10 mouse cellular contexts compared by ENCODE assay signal in the genomic region with DNA sequence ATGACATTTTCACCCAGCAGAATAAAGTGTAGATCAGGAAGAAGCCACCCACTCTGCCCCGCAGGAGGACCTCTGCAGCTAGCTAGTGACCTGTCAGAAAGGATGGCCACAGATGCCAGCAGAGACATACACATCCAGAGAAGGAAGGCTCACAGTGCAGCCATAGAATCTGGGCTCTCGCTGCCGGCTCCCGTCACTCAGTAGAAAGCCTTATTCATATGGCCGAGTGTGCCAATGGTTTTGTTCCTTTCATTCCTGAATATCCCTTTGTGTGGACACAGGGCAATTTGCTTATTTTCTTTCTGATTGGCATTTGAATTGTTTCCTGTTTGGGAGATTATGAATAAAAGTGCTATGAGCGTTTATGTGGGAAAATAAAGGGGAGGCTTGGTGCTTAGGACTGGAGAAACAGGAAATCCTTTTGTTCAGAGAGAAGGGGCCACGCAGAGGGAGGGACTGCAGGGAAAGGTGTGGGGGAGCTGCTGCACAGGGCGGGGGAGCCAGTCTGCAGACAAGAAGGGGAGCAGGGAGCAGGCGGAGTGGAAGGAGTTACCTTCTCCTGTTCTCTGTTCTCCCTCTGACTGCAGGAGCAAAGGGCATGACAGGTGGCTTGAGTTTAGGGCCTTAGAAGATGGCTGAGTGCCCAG. TPM values are rescaled to one million over a fixed set of nuclear protein-coding genes. Genes with fewer than 3 reads are reported as not detected.
DNase-seq lines count a peak whose midpoint lies in the region; ATAC-seq and TF ChIP-seq lines count a peak whose summit lies in the region.
"Had no signal": no experiment of that assay in that cellular context is flagged by ENCODE, and none has a peak within 500 bp of the region (broad histone marks: within the 10 kb centered on the region; RNA-seq: fewer than 3 reads in every experiment).

No protein-coding gene starts in this region.

- H3K27me3 ChIP-seq in intestine, embryonic 15.5 days (replicated peaks) = no peaks in the 10 kb centered on the region
- H3K27me3 ChIP-seq in intestine, embryonic 16.5 days (replicated peaks; ENCODE audit: control insufficient read depth, insufficient read depth, low read length) = no peaks in the 10 kb centered on the region
- H3K27me3 ChIP-seq in embryonic facial prominence, embryonic 14.5 days (replicated peaks; ENCODE audit: control insufficient read depth, insufficient read depth, low read length) = no peaks in the 10 kb centered on the region
- H3K27me3 ChIP-seq in midbrain, embryonic 10.5 days (ENCODE audit: low read depth, poor library complexity, severe bottlenecking) = no peaks in the 10 kb centered on the region; the same call in 1 of the 2 replicates
- H3K27me3 ChIP-seq: limb, embryonic 12.5 days had no signal

- ATAC-seq in intestine, embryonic 15.5 days = no peak
- no peak for ATAC-seq in intestine, embryonic 16.5 days
- ATAC-seq in embryonic facial prominence, embryonic 14.5 days (ENCODE audit: low read depth) = peak; percentile 71

- DNase-seq in brain, embryonic 14.5 days (ENCODE audit: low read depth) = peak; percentile 82
- DNase-seq in embryonic facial prominence, embryonic 14.5 days (ENCODE audit: low spot score) = peak; percentile 29
- DNase-seq in midbrain, embryonic 10.5 days (ENCODE audit: low spot score) = no peak
- DNase-seq in c-Kit-positive CD71-positive TER-119-positive erythroid progenitor cells, embryonic 14.5 days (ENCODE audit: low spot score) = no peak
- DNase-seq in thymus, postnatal 10 days (ENCODE audit: low spot score in 2 of 2) = no peak
- DNase-seq in cerebellum, postnatal 36 days = no peak
- DNase-seq: right cerebral cortex, postnatal 25 days had no signal

- 0 out of 2 replicates have a peak, but pooled peaks cover 3% of the 10 kb centered on the region for H3K4me1 ChIP-seq in intestine, embryonic 15.5 days (replicated peaks)
- H3K4me1 ChIP-seq in intestine, embryonic 16.5 days (ENCODE audit: control insufficient read depth, insufficient read depth, low read length) = peaks cover 3% of the 10 kb centered on the region; the same call in 1 of the 2 replicates
- H3K4me1 ChIP-seq in embryonic facial prominence, embryonic 14.5 days (ENCODE audit: control insufficient read depth, insufficient read depth, low read length) = no peaks in the 10 kb centered on the region
- peaks cover 8% of the 10 kb centered on the region for H3K4me1 ChIP-seq in midbrain, embryonic 10.5 days
- H3K4me1 ChIP-seq: limb, embryonic 12.5 days had no signal

- H3K27ac ChIP-seq in intestine, embryonic 15.5 days = peak overlapping the region; percentile 48; the same call in 1 of the 2 replicates
- H3K27ac ChIP-seq in intestine, embryonic 16.5 days (ENCODE audit: low read length) = no peak overlapping the region; the same call in 1 of the 2 replicates
- H3K27ac ChIP-seq in embryonic facial prominence, embryonic 14.5 days (replicated peaks; ENCODE audit: low read depth, low read length) = no peak overlapping the region; the same call in none of the 2 replicates
- peak overlapping the region; percentile 68; the same call in 1 of the 2 replicates for H3K27ac ChIP-seq in midbrain, embryonic 10.5 days (replicated peaks)
- H3K27ac ChIP-seq: limb, embryonic 12.5 days had no signal

- H3K9me3 ChIP-seq in intestine, embryonic 15.5 days = no peaks in the 10 kb centered on the region
- H3K9me3 ChIP-seq in intestine, embryonic 16.5 days (ENCODE audit: control insufficient read depth, low read length) = no peaks in the 10 kb centered on the region
- no peaks in the 10 kb centered on the region for H3K9me3 ChIP-seq in embryonic facial prominence, embryonic 14.5 days (ENCODE audit: control insufficient read depth, low read length)
- H3K9me3 ChIP-seq in midbrain, embryonic 10.5 days (replicated peaks) = no peaks in the 10 kb centered on the region
- H3K9me3 ChIP-seq: limb, embryonic 12.5 days had no signal

- TF ChIP-seq POLR2A in brain, embryonic 14.5 days (IDR thresholded peaks at IDR 0.05; ENCODE audit: borderline replicate concordance, extremely low read depth, insufficient read depth, insufficient read length, poor library complexity, severe bottlenecking) = no peak

- no peak overlapping the region for H3K4me3 ChIP-seq in intestine, embryonic 15.5 days (replicated peaks)
- H3K4me3 ChIP-seq in intestine, embryonic 16.5 days (ENCODE audit: low read length) = no peak overlapping the region
- no peak overlapping the region for H3K4me3 ChIP-seq in embryonic facial prominence, embryonic 14.5 days (ENCODE audit: low read depth, low read length)
- no peak overlapping the region for H3K4me3 ChIP-seq in midbrain, embryonic 10.5 days
- H3K4me3 ChIP-seq: limb, embryonic 12.5 days had no signal

- 60% methylated on average over 9 of the region's 9 CpGs for WGBS in intestine, embryonic 15.5 days
- 53% methylated on average over 9 of the region's 9 CpGs for WGBS in intestine, embryonic 16.5 days
- WGBS in embryonic facial prominence, embryonic 14.5 days = 36% methylated on average over 9 of the region's 9 CpGs
- WGBS in midbrain, embryonic 10.5 days = 61% methylated on average over 9 of the region's 9 CpGs

- no peak overlapping the region for H3K9ac ChIP-seq in intestine, embryonic 15.5 days
- no peak overlapping the region for H3K9ac ChIP-seq in intestine, embryonic 16.5 days (ENCODE audit: low read depth, low read length)
- no peak overlapping the region for H3K9ac ChIP-seq in embryonic facial prominence, embryonic 14.5 days (ENCODE audit: low read depth, low read length)
- H3K9ac ChIP-seq: limb, embryonic 12.5 days had no signal

- TF ChIP-seq CTCF in brain, embryonic 14.5 days (IDR thresholded peaks at IDR 0.05; ENCODE audit: borderline replicate concordance, extremely low read depth, insufficient read depth, insufficient read length) = no peak

- peaks cover 18% of the 10 kb centered on the region for H3K36me3 ChIP-seq in intestine, embryonic 15.5 days
- H3K36me3 ChIP-seq in intestine, embryonic 16.5 days (ENCODE audit: control insufficient read depth, insufficient read depth, low read length) = peaks cover 8% of the 10 kb centered on the region
- peaks cover 46% of the 10 kb centered on the region for H3K36me3 ChIP-seq in embryonic facial prominence, embryonic 14.5 days (ENCODE audit: control insufficient read depth, insufficient read depth, low read length)
- H3K36me3 ChIP-seq in midbrain, embryonic 10.5 days = peaks cover 67% of the 10 kb centered on the region

- no peak overlapping the region for H3K4me2 ChIP-seq in intestine, embryonic 15.5 days (replicated peaks)
- H3K4me2 ChIP-seq in intestine, embryonic 16.5 days (ENCODE audit: low read depth, low read length) = no peak overlapping the region
- no peak overlapping the region for H3K4me2 ChIP-seq in embryonic facial prominence, embryonic 14.5 days (ENCODE audit: low read depth, low read length)
- H3K4me2 ChIP-seq: limb, embryonic 12.5 days had no signal

RNA-seq across cellular contexts. Expression of a gene that starts 13.0 kb away (rescaled TPM):
- 9.1 and 11.1 TPM in 2 replicates for polyA plus RNA-seq in intestine, embryonic 15.5 days (2015; fragmentation: Nextera tagmentation; extraction: Ambion mirVana)
- 12.4 and 12.6 TPM in 2 replicates for polyA plus RNA-seq in intestine, embryonic 16.5 days (2015; fragmentation: Nextera tagmentation; extraction: Ambion mirVana)
- polyA plus RNA-seq in brain, embryonic 14.5 days (2012; rRNA removed) = 14.6 and 14.9 TPM in 2 replicates
- 5.0 and 7.1 TPM in 2 replicates for polyA plus RNA-seq in embryonic facial prominence, embryonic 14.5 days (2014; fragmentation: Nextera tagmentation; extraction: Ambion mirVana)
- 8.4 and 9.8 TPM in 2 replicates for polyA plus RNA-seq in midbrain, embryonic 10.5 days (2016; fragmentation: Nextera tagmentation; extraction: Ambion mirVana)

RNA-seq across cellular contexts. Expression of a gene that starts 22.0 kb away (rescaled TPM):
- polyA plus RNA-seq in intestine, embryonic 15.5 days (2015; fragmentation: Nextera tagmentation; extraction: Ambion mirVana) = 86.9 and 88.7 TPM in 2 replicates
- 85.4 and 93.0 TPM in 2 replicates for polyA plus RNA-seq in intestine, embryonic 16.5 days (2015; fragmentation: Nextera tagmentation; extraction: Ambion mirVana)
- polyA plus RNA-seq in brain, embryonic 14.5 days (2012; rRNA removed) = 60.4 and 68.8 TPM in 2 replicates
- 68.9 and 78.1 TPM in 2 replicates for polyA plus RNA-seq in embryonic facial prominence, embryonic 14.5 days (2014; fragmentation: Nextera tagmentation; extraction: Ambion mirVana)
- 81.1 and 82.9 TPM in 2 replicates for polyA plus RNA-seq in midbrain, embryonic 10.5 days (2016; fragmentation: Nextera tagmentation; extraction: Ambion mirVana)

RNA-seq across cellular contexts. Expression of a gene that starts 22.2 kb away (rescaled TPM):
- polyA plus RNA-seq in intestine, embryonic 15.5 days (2015; fragmentation: Nextera tagmentation; extraction: Ambion mirVana) = 0.40 and 0.45 TPM in 2 replicates
- 0.29 and 0.37 TPM in 2 replicates for polyA plus RNA-seq in intestine, embryonic 16.5 days (2015; fragmentation: Nextera tagmentation; extraction: Ambion mirVana)
- polyA plus RNA-seq in brain, embryonic 14.5 days (2012; rRNA removed) = 2.0 and 2.9 TPM in 2 replicates
- polyA plus RNA-seq in embryonic facial prominence, embryonic 14.5 days (2014; fragmentation: Nextera tagmentation; extraction: Ambion mirVana) = 2.5 and 7.3 TPM in 2 replicates
- 3.0 and 3.1 TPM in 2 replicates for polyA plus RNA-seq in midbrain, embryonic 10.5 days (2016; fragmentation: Nextera tagmentation; extraction: Ambion mirVana)

RNA-seq across cellular contexts. Expression of a gene that starts 33.7 kb away (rescaled TPM):
- polyA plus RNA-seq in intestine, embryonic 15.5 days (2015; fragmentation: Nextera tagmentation; extraction: Ambion mirVana) = 18.1 and 21.9 TPM in 2 replicates
- 25.5 and 26.9 TPM in 2 replicates for polyA plus RNA-seq in intestine, embryonic 16.5 days (2015; fragmentation: Nextera tagmentation; extraction: Ambion mirVana)
- 11.8 and 16.9 TPM in 2 replicates for polyA plus RNA-seq in brain, embryonic 14.5 days (2012; rRNA removed)
- polyA plus RNA-seq in embryonic facial prominence, embryonic 14.5 days (2014; fragmentation: Nextera tagmentation; extraction: Ambion mirVana) = 14.7 and 16.1 TPM in 2 replicates
- polyA plus RNA-seq in midbrain, embryonic 10.5 days (2016; fragmentation: Nextera tagmentation; extraction: Ambion mirVana) = 39.5 and 42.2 TPM in 2 replicates

RNA-seq across cellular contexts. Expression of a gene that starts 50.2 kb away (rescaled TPM):
- polyA plus RNA-seq in intestine, embryonic 15.5 days (2015; fragmentation: Nextera tagmentation; extraction: Ambion mirVana) = 0.29 and 0.30 TPM in 2 replicates
- polyA plus RNA-seq in intestine, embryonic 16.5 days (2015; fragmentation: Nextera tagmentation; extraction: Ambion mirVana) = not detected in 2 replicates
- polyA plus RNA-seq in brain, embryonic 14.5 days (2012; rRNA removed) = 0.64 and 1.0 TPM in 2 replicates
- polyA plus RNA-seq in embryonic facial prominence, embryonic 14.5 days (2014; fragmentation: Nextera tagmentation; extraction: Ambion mirVana) = 2.1 and 2.9 TPM in 2 replicates
- polyA plus RNA-seq in midbrain, embryonic 10.5 days (2016; fragmentation: Nextera tagmentation; extraction: Ambion mirVana) = 0.71 and 2.0 TPM in 2 replicates

Comparison
In these comparisons a context has a peak if more than half of its experiments do, and no peak if none do; other contexts are left out.
1. H3K27ac ChIP-seq: peak in intestine, embryonic 15.5 days (single experiment) and midbrain, embryonic 10.5 days (single experiment); none in intestine, embryonic 16.5 days (single experiment) and embryonic facial prominence, embryonic 14.5 days (single experiment).
2. DNase-seq: peak in brain, embryonic 14.5 days (single experiment) and embryonic facial prominence, embryonic 14.5 days (single experiment); none in midbrain, embryonic 10.5 days (single experiment), c-Kit-positive CD71-positive TER-119-positive erythroid progenitor cells, embryonic 14.5 days (single experiment), thymus, postnatal 10 days (0 of 2) and cerebellum, postnatal 36 days (0 of 2).